Mouse (Mus musculus): Measurements from ENCODE around the gene Itpkb. TPM values are rescaled to one million over a fixed set of nuclear protein-coding genes. Genes with fewer than 3 reads are reported as not detected.

Gene Itpkb
- polyA plus RNA-seq, 1 experiment from 2014 or later: 9.4 TPM

DNA sequence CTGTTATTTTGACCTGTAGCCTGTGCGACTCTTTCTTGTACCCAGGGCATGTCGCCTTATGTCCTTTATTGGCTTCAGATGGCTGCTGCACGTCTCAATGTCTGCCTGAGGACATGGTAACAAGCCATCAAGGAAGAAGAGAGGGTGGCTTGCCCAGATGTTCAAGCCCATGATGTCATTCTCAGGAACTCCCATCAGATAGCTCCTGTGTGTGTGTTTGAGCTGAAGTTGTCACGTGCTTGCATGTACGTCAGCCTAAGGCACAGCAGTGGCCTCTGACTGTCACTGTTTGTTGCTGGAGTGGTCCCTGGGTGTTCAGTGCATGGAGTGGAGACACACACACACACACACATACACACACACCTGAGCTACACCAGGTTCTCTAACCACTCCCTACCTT is 29.0 kb downstream of the Itpkb start:
- Histone ChIP-seq H3K9me3 (ENCODE audit: control insufficient read depth, low read length) (no peaks in the 10 kb centered on the region), H3K9ac (ENCODE audit: low read length) (no peak overlapping the region), H3K4me3 (ENCODE audit: low read length) (no peak overlapping the region), H3K4me2 (ENCODE audit: low read depth, low read length) (no peak overlapping the region), H3K27ac (ENCODE audit: low read length) (no peak overlapping the region), H3K4me1 (replicated peaks; ENCODE audit: control insufficient read depth, insufficient read depth, low read length) (peaks cover 28% of the 10 kb centered on the region), H3K27me3 (ENCODE audit: control insufficient read depth, insufficient read depth, low read depth, low read length) (no peaks in the 10 kb centered on the region), H3K36me3 (ENCODE audit: control insufficient read depth, insufficient read depth, low read length) (no peaks in the 10 kb centered on the region; the same call in 1 of the 2 replicates)
- ATAC-seq (ENCODE audit: low read depth): no peak
- WGBS: 80% methylated on average over 5 of the region's 5 CpGs

DNA sequence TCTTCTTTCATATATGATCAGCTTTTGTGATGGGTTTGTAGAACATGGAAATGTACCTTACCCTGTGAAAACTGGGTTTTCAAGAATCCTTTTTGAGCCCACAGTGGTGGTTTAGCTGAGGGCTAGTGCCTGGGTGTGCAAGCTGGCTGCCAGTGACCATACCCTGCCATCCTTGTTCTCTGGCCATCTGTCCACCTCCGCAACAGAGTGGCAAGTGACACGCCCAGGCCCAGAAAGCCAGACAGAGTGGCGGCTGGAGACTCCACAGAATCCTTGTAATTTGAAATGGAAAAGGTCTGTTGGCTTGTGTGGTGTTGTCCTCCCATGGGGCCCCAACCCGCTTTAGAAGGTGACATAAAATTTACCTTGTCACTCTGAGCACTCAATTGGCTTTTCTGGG is 31.9 kb downstream of the Itpkb start:
- H3K9me3 ChIP-seq (ENCODE audit: control insufficient read depth, low read length): no peaks in the 10 kb centered on the region
- peak overlapping the region; percentile 31 for H3K27ac ChIP-seq (ENCODE audit: low read length)
- no peaks in the 10 kb centered on the region for H3K27me3 ChIP-seq (ENCODE audit: control insufficient read depth, insufficient read depth, low read depth, low read length)
- no peak for ATAC-seq (ENCODE audit: low read depth)
- no peak overlapping the region for H3K4me3 ChIP-seq (ENCODE audit: low read length)
- WGBS: 91% methylated on average over 4 of the region's 4 CpGs
- H3K4me2 ChIP-seq (ENCODE audit: low read depth, low read length): no peak overlapping the region
- H3K9ac ChIP-seq (ENCODE audit: low read length): no peak overlapping the region
- peaks cover 38% of the 10 kb centered on the region for H3K4me1 ChIP-seq (replicated peaks; ENCODE audit: control insufficient read depth, insufficient read depth, low read length)
- H3K36me3 ChIP-seq (ENCODE audit: control insufficient read depth, insufficient read depth, low read length): no peaks in the 10 kb centered on the region; the same call in 1 of the 2 replicates

DNA sequence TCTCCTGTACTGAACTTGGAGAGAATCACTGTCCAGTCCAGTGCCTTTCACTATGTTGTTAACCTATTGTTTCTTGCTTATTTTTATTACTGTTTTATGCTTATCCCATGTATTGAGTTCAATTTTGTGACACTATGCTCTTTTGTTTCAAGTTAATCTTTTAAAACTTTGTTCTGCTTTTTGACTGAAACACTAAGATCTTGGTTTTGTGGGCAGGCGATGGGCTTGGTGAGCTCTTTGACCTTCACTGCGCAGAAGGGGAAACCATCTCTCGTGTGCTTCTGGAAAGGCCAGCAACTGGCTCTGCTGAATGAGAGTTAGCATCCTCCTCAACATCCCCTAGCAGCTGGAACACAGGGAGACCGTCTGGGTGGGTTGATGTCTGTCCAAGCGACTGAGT is 32.6 kb downstream of the Itpkb start:
- Histone ChIP-seq H3K27me3 (ENCODE audit: control insufficient read depth, insufficient read depth, low read depth, low read length) (no peaks in the 10 kb centered on the region), H3K9ac (ENCODE audit: low read length) (no peak overlapping the region), H3K4me2 (ENCODE audit: low read depth, low read length) (no peak overlapping the region), H3K27ac (ENCODE audit: low read length) (peak overlapping the region; percentile 47), H3K36me3 (ENCODE audit: control insufficient read depth, insufficient read depth, low read length) (no peaks in the 10 kb centered on the region; the same call in 1 of the 2 replicates), H3K9me3 (ENCODE audit: control insufficient read depth, low read length) (no peaks in the 10 kb centered on the region), H3K4me1 (replicated peaks; ENCODE audit: control insufficient read depth, insufficient read depth, low read length) (peaks cover 42% of the 10 kb centered on the region), H3K4me3 (ENCODE audit: low read length) (no peak overlapping the region)
- no peak for ATAC-seq (ENCODE audit: low read depth)
- WGBS: 62% methylated on average over 5 of the region's 5 CpGs

DNA sequence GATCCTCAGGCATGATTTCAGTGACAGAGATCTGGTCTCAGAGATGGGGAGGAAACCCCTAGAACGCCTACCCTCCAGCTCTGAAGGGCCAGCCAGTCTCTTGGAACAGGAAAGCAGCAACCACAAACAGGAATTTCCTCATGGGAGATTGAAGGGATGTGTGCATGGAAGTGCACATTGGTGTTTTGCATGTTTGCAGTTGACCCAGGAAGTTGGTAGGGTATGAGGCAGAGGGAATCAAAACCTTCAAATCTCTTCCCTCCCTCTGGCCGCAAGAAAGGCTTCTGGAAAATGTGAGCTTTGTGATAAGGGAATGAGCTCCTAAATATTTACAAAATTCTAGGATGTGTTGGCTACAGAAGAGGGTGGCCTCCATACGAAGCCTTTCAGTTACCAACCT is 33.0 kb downstream of the Itpkb start:
- Histone ChIP-seq H3K4me2 (ENCODE audit: low read depth, low read length) (no peak overlapping the region), H3K4me3 (ENCODE audit: low read length) (no peak overlapping the region), H3K36me3 (ENCODE audit: control insufficient read depth, insufficient read depth, low read length) (no peaks in the 10 kb centered on the region; the same call in 1 of the 2 replicates), H3K27me3 (ENCODE audit: control insufficient read depth, insufficient read depth, low read depth, low read length) (no peaks in the 10 kb centered on the region), H3K4me1 (replicated peaks; ENCODE audit: control insufficient read depth, insufficient read depth, low read length) (peaks cover 46% of the 10 kb centered on the region), H3K9me3 (ENCODE audit: control insufficient read depth, low read length) (no peaks in the 10 kb centered on the region), H3K27ac (ENCODE audit: low read length) (peak overlapping the region; percentile 47), H3K9ac (ENCODE audit: low read length) (no peak overlapping the region)
- no peak for ATAC-seq (ENCODE audit: low read depth)
- WGBS: 35% methylated on average over 3 of the region's 3 CpGs

DNA sequence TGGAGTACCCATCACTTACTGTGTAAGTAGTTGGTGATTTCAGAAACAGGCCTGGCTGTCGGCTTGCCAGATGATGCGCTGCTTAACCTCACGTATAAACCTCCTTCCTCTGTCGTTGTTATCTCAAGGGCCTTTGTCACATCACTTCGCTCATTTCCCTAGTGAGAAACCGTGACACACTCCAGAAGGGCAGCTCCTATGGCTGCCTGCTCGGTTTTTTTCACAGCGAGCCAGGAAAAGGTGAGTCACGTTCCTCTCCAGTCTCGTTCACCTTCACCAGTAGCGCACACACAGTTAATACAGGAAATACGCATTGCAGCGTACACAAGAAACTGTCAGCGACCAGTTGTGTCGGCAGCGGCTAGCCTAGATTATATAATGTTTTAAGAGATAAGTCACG is 33.7 kb downstream of the Itpkb start:
- no peak for ATAC-seq (ENCODE audit: low read depth)
- peaks cover 49% of the 10 kb centered on the region for H3K4me1 ChIP-seq (replicated peaks; ENCODE audit: control insufficient read depth, insufficient read depth, low read length)
- peak overlapping the region; percentile 47 for H3K27ac ChIP-seq (ENCODE audit: low read length)
- H3K27me3 ChIP-seq (ENCODE audit: control insufficient read depth, insufficient read depth, low read depth, low read length): no peaks in the 10 kb centered on the region
- H3K9me3 ChIP-seq (ENCODE audit: control insufficient read depth, low read length): no peaks in the 10 kb centered on the region
- H3K9ac ChIP-seq (ENCODE audit: low read length): no peak overlapping the region
- 47% methylated on average over 17 of the region's 17 CpGs for WGBS
- no peaks in the 10 kb centered on the region; the same call in 1 of the 2 replicates for H3K36me3 ChIP-seq (ENCODE audit: control insufficient read depth, insufficient read depth, low read length)
- H3K4me3 ChIP-seq (ENCODE audit: low read length): no peak overlapping the region
- H3K4me2 ChIP-seq (ENCODE audit: low read depth, low read length): 0 out of 2 replicates have a peak overlapping the region, but pooled peaks have one; percentile 15

- no peak for ATAC-seq (ENCODE audit: low read depth)
- Histone ChIP-seq H3K4me3 (ENCODE audit: low read length) (peak overlapping the region; percentile 56), H3K4me2 (ENCODE audit: low read depth, low read length) (peak overlapping the region; percentile 82), H3K36me3 (ENCODE audit: control insufficient read depth, insufficient read depth, low read length) (no peaks in the 10 kb centered on the region; the same call in 1 of the 2 replicates), H3K9me3 (ENCODE audit: control insufficient read depth, low read length) (no peaks in the 10 kb centered on the region), H3K4me1 (replicated peaks; ENCODE audit: control insufficient read depth, insufficient read depth, low read length) (peaks cover 49% of the 10 kb centered on the region), H3K27ac (ENCODE audit: low read length) (peak overlapping the region; percentile 93), H3K9ac (ENCODE audit: low read length) (peak overlapping the region; percentile 72), H3K27me3 (ENCODE audit: control insufficient read depth, insufficient read depth, low read depth, low read length) (no peaks in the 10 kb centered on the region)
- WGBS: 13% methylated on average over 2 of the region's 2 CpGs
Measured at GRCm38 (mm10) chr1:180364720-180365119, 34.4 kb downstream of the Itpkb start.

GRCm38 (mm10) chr1:180365180-180365810 is 35.0 kb downstream of the Itpkb start:
- peak overlapping the region; percentile 56 for H3K4me3 ChIP-seq (ENCODE audit: low read length)
- H3K36me3 ChIP-seq (ENCODE audit: control insufficient read depth, insufficient read depth, low read length): no peaks in the 10 kb centered on the region; the same call in 1 of the 2 replicates
- peaks cover 49% of the 10 kb centered on the region for H3K4me1 ChIP-seq (replicated peaks; ENCODE audit: control insufficient read depth, insufficient read depth, low read length)
- H3K27me3 ChIP-seq (ENCODE audit: control insufficient read depth, insufficient read depth, low read depth, low read length): no peaks in the 10 kb centered on the region
- peak overlapping the region; percentile 72 for H3K9ac ChIP-seq (ENCODE audit: low read length)
- ATAC-seq (ENCODE audit: low read depth): peak; percentile 98
- 1% methylated on average over 29 of the region's 29 CpGs for WGBS
- peak overlapping the region; percentile 82 for H3K4me2 ChIP-seq (ENCODE audit: low read depth, low read length)
- H3K9me3 ChIP-seq (ENCODE audit: control insufficient read depth, low read length): no peaks in the 10 kb centered on the region
- H3K27ac ChIP-seq (ENCODE audit: low read length): peak overlapping the region; percentile 93

GRCm38 (mm10) chr1:180365983-180366811 is 35.9 kb downstream of the Itpkb start:
- H3K27ac ChIP-seq (ENCODE audit: low read length): peak overlapping the region; percentile 93
- no peaks in the 10 kb centered on the region for H3K36me3 ChIP-seq (ENCODE audit: control insufficient read depth, insufficient read depth, low read length)
- H3K9ac ChIP-seq (ENCODE audit: low read length): no peak overlapping the region
- H3K4me3 ChIP-seq (ENCODE audit: low read length): no peak overlapping the region; the same call in 1 of the 2 replicates
- WGBS: 72% methylated on average over 18 of the region's 18 CpGs
- H3K4me1 ChIP-seq (replicated peaks; ENCODE audit: control insufficient read depth, insufficient read depth, low read length): peaks cover 49% of the 10 kb centered on the region
- ATAC-seq (ENCODE audit: low read depth): no peak
- peak overlapping the region; percentile 82; the same call in 1 of the 2 replicates for H3K4me2 ChIP-seq (ENCODE audit: low read depth, low read length)
- H3K27me3 ChIP-seq (ENCODE audit: control insufficient read depth, insufficient read depth, low read depth, low read length): no peaks in the 10 kb centered on the region
- no peaks in the 10 kb centered on the region for H3K9me3 ChIP-seq (ENCODE audit: control insufficient read depth, low read length)

DNA sequence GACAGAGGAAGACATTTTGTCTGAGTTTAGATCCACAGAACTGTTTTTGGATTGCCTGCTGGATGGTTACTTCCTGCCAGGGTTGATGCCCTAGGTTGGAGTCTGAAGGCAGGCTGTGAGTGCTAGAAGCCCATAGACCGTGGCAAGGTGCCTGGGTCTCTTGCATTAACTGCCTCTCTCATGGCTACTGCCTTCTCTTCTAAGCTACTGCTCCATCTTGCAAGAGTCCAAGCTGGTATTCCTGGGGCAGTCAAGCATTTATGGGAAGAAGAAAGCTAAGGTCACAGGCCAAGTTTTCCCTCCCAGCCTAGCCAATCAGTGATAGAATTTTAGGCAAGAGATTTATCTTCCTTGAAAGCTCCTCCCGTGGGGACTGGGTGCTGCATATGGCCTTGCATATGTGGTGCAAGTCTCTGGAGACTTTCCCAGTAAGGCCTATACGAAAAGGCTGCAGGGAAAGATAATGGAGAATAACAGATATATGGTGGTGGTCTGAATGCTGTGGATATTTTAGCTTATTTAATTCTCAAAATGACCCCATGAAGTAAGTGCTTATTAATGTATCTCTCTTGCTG is 36.8 kb downstream of the Itpkb start:
- 62% methylated on average over 3 of the region's 3 CpGs for WGBS
- peaks cover 48% of the 10 kb centered on the region for H3K4me1 ChIP-seq (replicated peaks; ENCODE audit: control insufficient read depth, insufficient read depth, low read length)
- H3K27ac ChIP-seq (ENCODE audit: low read length): 0 out of 2 replicates have a peak overlapping the region, but pooled peaks have one; percentile 9
- H3K4me3 ChIP-seq (ENCODE audit: low read length): no peak overlapping the region
- H3K9me3 ChIP-seq (ENCODE audit: control insufficient read depth, low read length): no peaks in the 10 kb centered on the region
- H3K27me3 ChIP-seq (ENCODE audit: control insufficient read depth, insufficient read depth, low read depth, low read length): no peaks in the 10 kb centered on the region
- H3K4me2 ChIP-seq (ENCODE audit: low read depth, low read length): no peak overlapping the region
- ATAC-seq (ENCODE audit: low read depth): no peak
- H3K9ac ChIP-seq (ENCODE audit: low read length): no peak overlapping the region
- H3K36me3 ChIP-seq (ENCODE audit: control insufficient read depth, insufficient read depth, low read length): no peaks in the 10 kb centered on the region

Measured in lung, embryonic 16.5 days (tissue).